Mouse (Mus musculus): ENCODE measurements around the gene Clic4.
"Not testable (repeated sequence)": the region's sequence is repeated elsewhere in the genome, so short reads cannot be mapped to it uniquely, and the experiment has no call there.

The Clic4 gene

DNA sequence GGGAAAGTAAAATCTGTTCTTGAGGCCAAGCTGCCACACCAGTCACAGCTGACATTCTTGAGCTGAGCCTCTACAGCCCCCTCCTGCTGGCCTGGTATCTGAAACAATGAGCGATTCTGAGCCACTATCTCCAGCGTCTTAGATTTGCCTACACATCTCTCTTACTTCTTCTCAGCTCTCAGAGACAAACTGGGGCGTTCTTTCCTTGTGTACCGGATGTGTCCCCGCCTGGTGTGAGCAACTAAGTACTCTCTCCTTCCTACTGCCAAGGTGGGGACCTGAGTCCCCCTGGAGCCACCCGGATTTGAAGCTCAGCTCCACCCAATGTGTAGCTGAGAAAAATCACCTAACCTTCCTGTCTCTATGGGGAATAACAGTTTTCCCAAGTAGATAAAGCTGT lies 19.2 kb upstream of the Clic4 start:
- no peak for DNase-seq

DNA sequence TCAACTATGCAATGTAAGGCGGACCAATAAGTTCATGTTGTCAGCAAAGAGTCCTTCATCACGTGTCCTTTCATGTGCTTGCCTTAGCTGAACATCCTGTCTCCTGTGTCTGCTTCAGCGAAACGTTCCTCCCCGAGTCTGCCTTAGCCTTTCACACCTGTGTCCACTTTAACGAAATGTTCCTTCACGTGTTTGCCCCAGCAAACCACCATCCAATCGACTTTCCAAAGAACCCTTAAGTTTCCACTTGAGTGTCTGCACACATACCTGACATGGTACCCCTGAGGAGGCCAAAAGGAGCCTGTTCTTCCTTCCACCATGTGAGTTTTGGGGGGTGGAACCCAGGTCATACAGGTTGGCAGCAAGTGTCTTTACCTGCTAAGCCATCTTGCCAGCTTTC lies 18.6 kb upstream of the Clic4 start:
- no peak for DNase-seq

DNA sequence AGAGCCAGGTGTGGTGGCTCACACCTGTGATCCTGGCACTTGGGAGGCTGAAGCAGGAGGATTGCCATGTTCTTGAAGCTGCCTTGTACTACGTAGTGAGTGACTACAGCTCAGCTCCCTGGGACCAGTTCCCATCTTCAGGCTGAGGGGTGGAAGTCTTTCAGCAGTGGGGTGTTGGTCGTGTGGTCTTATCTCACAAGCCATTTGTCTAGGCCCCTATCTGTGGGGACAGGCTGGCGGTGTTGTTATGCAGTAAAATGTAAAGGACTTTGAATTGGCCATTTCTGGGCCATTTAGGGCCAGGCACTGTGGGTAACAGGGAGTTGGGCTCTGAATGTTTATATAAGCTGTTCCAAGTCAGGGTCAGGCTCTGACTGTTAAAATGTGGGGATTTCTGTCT lies 15.4 kb upstream of the Clic4 start:
- no peak for DNase-seq

DNA sequence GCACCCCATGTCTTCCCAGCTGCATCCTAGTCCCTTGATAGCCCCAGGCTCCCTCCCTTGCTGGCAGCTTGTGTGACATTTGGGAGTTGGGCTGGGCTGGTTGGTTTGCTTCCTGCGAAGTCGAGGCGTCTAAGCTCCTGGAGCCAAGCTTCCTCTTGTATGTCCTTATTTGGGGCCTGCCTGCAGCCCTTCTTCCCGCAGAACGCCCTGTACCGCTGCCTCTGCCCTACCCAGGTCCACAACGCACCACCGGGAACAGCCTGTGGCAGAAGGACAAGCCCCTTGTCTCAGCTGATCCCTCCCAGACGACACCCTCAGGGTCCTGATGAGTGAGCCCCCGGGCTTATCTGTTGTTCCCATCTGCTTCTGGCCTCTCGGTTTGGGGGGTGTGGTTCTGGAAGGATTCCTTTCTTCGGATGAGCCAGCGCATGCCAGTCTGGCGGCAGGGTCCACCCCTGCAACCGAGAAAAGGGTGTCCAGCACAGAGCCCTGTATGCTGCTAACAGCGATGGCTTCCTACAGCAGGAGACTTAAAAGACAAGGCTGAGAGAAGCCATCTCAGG lies 14.3 kb upstream of the Clic4 start:
- DNase-seq, result peak; percentile 47 to 63

DNA sequence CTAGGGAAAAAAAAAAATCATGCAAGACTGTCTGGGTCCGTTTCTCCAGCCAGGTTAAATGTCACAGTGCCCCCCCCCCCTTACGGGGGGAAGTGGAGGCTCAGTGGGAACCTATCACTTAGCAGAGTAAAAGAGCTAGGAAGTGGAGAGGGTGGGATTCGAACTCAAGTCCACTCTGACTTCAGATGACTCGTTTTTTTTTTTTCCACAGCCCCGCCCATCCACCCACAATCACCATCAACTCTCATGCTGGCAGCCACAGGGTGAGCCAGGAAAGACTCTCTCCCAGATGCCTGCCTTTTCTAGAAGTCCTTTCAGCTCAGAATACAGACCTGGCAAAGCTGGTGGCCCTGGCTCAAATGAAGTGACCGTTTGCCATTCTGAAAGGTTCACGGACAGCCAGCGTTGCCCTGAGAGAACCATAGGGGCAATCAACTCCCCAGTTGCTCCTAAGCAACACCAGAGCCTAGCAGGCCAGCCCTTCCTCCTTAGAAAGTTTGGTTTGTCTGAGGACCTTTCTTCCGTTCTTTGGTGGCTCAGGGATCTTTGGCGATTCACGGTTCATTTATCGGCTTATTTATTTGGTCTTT lies 13.5 kb upstream of the Clic4 start:
- DNase-seq, result no peak

DNA sequence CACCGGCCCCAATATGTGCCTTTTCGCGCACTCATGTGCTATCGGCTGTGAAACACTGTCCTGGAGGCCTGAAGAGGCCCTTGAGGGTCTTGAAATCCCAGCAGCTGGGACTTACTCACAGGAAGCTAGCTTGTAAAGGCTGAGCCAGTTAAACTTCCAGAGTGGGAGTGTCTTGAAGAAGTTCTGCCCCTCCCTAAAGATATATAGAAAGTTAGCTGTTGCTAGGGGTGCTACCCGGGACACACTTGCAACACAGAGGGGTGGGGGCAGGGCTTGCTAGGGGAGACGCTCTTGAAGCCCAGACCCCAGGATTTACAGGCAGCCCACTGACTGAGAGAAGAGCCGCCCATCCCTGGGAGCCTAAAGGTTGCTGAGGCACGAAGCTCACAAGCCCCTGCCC lies 12.8 kb upstream of the Clic4 start:
- no peak for DNase-seq

DNA sequence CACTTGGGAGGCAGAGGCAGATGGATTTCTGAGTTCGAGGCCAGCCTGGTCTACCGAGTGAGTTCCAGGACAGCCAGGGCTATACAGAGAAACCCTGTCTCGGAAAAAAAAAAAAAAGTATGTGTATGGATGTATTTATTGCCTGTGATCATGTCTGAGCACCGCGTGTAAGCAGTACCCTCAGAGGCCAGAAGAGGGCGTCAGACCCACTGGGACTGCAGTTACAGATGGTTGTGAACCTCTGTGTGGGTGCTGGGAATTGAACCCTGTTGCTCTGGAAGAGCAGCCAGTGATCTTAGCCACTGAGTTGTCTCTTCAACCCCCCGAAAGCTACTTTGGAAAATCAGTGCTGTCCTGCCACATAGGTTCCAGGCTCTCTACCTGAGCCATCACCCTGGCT lies 11.3 kb upstream of the Clic4 start:
- no peak for DNase-seq

DNA sequence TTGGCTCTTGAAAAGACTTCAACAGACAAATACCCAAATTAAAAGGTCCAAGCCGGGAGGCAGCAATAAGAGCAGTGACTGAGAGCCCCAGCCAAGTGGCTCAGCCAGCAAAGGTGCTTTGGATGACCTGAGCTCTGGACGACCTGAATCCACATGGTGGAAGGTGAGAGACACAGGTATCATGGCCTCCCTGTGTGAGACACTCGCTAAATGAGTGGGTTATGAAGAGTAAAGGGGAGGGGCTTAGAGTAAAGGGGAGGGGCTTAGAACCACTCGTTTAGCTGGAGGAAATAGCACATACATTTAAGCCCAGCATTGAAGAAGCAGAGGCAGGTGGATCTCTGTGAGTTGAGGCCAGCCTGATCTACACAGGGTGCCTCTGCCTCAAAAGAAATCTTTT lies 10.8 kb upstream of the Clic4 start:
- no peak for DNase-seq

DNA sequence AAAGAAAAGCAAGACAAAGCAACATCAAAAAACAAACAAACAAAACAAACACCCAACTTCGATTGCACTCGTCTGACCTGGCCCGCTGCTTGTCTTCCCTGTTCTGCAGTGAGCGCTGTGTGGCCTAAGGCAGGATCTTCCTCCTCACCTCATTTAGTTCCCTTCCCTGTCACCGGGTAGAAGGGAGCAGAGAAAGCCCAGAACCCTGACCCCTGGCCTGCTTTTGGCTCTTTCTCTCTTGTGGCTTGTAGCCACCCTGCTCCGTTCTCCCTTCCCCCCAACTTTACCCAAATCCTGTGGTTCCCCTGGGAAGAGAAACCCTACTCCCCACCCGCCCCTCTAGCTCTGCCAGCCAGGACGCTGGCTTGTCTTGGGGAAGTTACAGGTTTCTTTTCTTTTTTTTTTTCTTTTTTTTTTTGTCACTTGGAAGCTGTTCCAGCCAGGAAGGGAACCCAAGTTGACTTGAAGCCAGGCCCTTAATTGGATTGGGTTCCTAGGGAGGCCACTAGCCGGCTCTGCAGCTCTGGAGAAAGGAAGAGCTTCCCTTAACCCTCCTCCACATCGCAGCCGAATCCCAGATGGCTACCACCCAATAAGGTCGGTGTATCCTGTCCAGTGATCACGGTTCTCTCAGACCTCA lies 10.2 kb upstream of the Clic4 start:
- peak; percentile 43 to 56 for DNase-seq

DNA sequence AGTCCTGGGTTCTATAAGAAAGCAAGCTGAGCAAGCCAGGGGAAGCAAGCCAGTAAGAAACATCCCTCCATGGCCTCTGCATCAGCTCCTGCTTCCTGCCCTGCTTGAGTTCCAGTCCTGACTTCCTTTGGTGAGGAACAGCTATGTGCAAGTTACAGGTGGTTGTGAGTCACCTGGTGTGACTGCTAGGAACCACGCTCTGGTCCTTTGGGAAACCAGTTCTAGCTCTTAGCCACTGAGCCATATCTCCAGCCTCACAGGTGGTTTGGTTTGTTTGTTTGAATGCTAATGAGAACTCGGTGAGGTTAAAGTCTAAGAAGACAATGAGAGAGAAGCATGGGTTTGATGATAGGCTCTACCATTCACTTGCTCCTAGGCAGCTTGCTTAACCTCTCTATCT lies 7.4 kb upstream of the Clic4 start:
- not testable (repeated sequence) for DNase-seq

DNA sequence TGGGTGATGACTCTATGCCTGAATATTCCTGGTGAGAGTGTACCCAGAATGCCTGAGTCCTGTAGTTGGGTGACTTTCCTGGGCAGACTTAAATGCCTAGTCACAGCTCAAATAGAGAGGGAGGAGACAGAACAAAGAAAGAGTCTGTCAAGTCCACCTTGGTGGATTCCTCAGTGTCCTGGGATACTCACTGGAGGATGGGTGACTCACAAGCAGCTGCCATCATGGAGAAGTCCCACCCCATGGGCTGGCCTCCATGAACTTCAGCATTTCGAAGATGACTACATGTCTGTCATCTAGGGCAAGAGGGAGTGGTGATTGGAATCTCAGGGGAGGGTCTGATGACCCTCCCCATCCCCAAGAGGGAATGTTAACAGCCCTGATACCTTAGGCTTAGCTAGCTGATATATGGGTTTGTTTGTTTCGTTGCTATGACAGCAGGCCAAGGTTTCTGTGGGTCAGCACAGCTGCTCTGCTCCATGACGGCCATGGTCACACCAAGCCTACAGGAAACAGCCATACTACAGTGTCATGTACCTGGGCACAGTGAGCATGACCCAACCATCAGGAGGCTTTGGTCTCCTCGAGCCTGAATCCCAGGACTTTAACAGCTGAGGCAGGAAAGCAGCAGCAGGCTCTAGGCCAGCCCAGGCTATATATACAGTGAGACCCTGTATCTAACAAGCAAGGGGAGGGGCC lies 4.2 kb upstream of the Clic4 start:
- no peak for DNase-seq

DNA sequence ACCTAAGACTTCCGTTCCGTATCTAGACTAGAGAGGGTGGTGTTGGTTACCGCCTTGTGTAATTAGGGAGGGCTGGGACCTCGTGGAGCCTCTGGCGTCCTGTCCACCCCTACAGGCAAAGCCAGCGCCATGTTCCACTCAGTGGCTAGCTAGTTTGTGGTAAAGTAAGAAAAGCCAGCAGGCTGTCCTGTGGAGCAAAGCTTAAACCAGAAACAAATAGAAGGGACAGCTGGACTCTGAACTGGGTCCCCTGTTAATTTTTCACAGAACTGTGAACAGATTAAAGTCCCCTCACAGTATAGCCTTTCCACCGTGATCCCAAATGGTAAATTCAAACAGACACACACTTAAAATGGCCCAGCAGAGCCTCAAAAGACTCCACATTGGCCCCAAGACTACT lies 2.1 kb upstream of the Clic4 start:
- DNase-seq, result no peak

DNA sequence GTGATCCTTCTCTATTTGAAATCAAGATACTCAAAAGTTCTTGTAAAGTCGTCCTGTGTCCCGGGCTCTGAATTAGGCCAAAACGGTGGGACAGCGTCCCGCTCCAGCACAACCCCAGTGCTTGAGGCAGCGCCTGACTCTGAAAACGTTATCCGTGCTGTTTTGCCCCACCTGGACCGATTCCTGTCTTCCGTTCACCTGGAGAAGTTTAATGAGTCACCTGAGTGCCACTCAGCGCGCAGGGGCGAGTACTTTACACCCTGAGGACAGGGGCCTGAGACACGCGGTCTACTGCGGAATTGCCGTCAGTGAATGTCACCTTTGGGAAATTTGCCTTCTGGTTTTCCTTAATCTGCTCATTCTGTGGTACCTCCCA lies 681 bp upstream of the Clic4 start:
- peak; percentile 50 to 71 for DNase-seq

DNA sequence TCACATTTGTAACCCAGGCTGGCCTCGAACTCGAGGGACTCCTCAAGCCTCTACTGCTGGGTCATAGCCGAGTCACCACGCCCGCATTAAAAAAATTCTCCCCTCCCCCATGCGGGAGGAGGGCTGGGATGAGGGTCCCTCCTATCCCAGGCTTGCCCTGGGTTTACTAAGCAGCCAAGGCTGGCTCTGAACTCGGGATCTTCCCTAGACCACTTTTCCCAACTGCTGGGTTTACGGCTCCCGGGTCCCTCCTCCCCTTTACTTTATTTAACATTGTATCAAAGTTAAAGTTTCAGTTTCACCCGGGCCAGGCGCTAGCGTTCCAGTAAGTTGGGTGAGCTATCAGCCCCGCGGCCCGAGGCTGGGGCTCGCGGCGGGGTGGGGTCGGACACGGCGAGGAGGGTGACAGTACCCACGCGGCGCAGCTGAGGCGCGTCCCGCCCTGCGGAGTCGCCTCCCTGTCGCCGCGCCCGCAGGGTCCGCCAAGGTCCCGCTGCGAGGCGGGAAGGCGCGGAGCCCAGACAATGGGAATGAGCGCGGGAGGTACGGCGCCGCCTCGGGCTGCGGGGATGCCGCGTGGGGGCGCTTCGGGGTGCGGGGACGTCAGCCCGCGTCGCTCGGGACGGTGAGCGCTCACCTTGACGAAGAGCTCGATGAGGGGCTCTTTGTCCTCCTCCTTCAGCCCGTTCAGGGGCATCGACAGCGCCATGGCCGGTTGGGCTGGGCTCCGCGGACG lies 565 bp downstream of the Clic4 start:
- peak; percentile 70 to 81 for DNase-seq

DNA sequence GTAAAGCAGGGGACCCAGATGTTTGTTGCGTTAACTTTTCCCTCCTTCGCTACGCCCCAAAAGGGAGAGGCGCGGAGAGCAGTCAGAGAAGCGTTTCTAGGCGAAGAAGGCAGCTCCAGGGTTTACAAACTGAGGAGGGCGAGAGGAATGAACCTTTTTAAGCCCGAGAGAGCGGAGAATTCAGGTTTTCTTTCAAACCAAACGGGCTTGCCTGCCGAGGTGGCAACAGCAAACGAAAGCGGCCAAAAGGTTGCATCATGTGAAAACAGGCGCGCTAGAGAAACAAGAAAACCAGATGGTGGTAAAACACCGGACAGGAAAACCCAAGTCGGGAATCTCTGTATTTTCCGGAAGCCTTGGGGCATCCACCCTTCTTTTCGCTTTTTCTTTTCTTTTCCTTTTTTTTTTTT lies 1.2 kb downstream of the Clic4 start:
- DNase-seq, result peak; percentile 34 to 58

DNA sequence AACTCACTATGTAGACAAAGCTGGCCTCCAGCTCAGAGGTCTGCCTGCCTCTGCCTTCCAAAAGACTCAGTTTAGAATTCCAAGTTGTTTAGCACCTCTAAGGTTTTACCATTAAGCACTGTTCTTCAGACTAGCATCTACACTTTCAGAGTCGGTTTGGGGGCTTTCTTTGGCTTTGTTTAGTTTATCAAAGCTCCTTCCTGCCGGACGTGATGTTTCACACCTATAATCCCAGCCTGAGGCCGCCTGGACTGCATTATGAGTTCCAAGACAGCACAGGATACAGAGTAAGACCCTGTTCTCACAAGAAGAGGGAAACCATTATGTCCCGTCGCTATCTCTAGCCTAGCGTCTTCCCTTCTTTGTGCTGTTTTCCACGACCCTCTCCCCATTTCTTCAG lies 2.1 kb downstream of the Clic4 start:
- no peak for DNase-seq

DNA sequence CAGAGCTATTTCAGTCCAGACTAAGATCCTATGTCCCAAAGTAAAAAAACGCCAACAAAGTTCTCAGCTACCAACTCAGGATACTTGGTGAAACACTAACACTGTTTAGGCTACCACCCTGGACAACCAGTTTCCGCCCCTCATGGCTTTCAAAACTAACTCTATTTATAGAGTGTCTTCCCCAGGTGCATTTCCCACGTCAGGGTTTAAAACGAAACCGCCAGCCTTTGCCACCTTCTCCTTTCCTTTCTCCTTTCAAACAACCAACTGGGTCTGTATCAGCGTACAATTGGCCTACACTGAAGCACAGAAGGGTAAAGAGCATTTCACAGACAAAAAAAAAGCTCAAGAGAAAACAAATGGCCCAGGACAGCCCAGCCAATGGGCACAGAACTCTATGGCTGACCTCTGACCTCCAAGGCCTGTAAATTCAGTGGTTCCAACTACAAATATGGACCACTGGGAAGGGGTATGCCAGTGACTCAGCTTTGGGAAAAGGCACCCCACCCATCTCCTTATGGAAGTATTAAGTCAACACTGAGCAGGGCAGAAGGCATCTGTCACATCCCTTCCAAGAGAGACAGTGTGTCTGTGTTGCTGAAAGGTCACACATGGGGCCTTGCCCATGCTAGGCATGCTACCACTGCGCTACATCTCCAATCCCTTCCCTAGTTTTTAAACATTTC lies 2.8 kb downstream of the Clic4 start:
- no peak for DNase-seq

DNA sequence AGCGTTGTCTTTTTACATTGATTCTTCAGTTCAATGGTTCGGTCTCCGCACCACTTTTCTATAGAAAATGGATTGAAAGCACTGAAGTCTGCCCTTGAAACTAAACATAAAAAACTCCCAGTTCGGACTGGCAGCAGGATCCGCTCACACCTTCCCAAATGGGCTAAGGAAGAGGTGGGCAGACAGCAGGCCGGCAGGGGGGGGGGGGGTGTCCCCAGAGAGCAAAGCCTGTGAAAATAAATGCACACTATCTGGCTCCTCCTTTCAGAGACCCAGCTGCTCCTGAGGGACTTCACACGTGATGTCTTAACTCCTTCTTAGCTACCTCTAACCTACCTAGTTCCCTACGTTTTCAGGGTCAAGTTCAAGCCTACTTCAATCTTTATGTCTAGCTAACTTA lies 5.1 kb downstream of the Clic4 start:
- no peak for DNase-seq

DNA sequence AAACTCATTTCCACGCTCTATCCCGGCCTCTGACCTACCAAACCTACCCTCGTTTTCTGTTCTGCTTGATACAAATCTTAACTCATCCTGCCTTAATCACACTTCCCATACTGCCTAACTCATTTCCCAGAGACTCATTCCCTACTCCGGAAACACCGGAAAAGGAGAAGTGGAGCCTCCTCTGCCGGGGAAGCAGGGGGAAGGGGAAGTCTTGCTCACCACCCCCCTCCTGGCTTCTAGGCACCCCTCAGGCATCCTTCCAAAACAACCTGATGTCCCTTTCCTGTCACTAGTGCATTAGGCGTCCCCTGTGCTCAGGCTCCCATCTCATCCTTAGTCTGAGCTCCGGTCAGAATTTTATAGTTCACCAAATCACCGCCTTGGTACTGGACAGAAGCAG lies 5.6 kb downstream of the Clic4 start:
- DNase-seq, result peak; percentile 42 to 58

DNA sequence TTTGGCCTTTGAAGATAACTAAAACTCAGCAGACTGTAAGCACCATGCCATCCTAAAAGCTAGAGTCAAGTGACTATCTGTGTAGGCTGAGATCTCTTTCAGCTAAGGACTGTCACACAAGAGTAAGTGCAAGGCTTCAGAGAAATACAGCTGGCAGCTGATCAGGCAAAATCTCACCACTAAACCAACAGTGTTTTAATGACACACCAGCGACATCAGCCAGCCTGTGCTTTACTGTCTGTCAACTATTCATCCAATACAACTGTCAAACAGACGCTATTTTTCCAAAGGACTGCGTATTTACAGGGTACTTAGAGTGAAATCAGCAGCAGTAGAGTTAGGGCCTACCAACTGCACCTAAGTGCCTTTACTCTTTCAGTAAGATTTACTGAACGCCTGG lies 12.2 kb downstream of the Clic4 start:
- DNase-seq, result no peak

DNA sequence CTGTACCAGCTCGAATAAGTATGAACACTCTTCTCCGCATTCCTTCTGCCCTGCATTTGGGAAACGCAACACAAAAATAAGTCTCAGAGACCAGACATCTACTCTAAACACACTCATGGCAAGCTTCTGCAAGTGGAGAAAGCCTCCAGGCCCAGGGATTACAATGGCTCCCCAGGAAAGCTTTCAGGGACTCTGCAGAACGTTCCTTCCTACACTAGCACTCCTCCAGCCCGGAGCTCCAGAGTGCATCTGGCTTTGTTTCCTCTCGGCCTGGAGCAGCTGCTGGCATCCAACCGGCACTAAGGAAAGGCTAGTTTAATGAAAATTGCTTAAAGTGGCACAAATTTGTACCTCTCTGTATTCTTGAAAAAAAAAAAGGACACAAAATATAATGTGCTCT lies 14.1 kb downstream of the Clic4 start:
- DNase-seq, result peak; percentile 49 to 57

DNA sequence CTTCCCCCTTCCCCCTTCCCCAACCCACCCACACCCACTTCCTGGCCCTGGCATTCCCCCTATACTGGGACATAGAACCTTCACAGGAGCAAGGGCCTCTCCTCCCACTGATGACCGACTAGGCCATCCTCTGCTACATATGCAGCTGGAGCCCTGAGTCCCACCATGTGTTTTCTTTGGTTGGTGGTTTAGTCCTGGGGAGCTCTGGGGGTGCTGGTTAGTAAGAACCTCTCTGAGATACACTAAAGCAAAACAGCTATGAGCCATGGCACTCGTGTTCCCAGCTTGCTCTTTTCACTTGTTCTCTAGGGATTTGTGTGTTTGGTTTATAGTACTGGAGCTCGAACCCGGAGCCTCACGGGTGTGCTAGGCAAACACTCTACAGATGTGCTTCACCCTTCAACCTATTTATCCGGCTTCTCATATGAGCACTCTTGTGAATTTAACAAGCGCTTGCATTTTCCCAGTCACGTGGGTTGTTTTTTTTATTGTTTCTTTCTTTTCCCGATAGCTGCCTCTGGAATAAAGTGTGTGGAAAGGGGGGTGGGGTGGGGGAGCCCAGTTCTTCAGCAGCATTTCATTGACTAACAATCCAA lies 14.6 kb downstream of the Clic4 start:
- DNase-seq, result no peak
